Mouse (Mus musculus): Measurements from ENCODE around the gene B230104I21Rik. TPM values are rescaled to one million over a fixed set of nuclear protein-coding genes. Genes with fewer than 3 reads are reported as not detected.
A peak's percentile ranks its signal among the peaks of the same experiment; 100 is the strongest.

B230104I21Rik gene
- polyA plus RNA-seq, 1 experiment: not detected

- H3K27ac ChIP-seq (ENCODE audit: insufficient read depth, low read depth, low read length): no peak overlapping the region
- 94% methylated on average over 2 of the region's 2 CpGs for WGBS
- no peaks in the 10 kb centered on the region for H3K27me3 ChIP-seq (ENCODE audit: control insufficient read depth, insufficient read depth, low read length)
- peaks cover 3% of the 10 kb centered on the region; the same call in 1 of the 2 replicates for H3K4me1 ChIP-seq (ENCODE audit: control insufficient read depth, insufficient read depth, insufficient read length, low read length)
- TF ChIP-seq POLR2A (IDR thresholded peaks at IDR 0.05; ENCODE audit: low read depth, low read length) (no peak), CTCF (IDR thresholded peaks at IDR 0.05; ENCODE audit: extremely low read depth, insufficient read length, insufficient replicate concordance, low read depth, low read length) (no peak)
- H3K4me3 ChIP-seq (ENCODE audit: low read depth, low read length): no peak overlapping the region
- H3K36me3 ChIP-seq (ENCODE audit: control insufficient read depth, insufficient read depth, low read length): no peaks in the 10 kb centered on the region
These were observed 42.9 kb downstream of the B230104I21Rik start for GRCm38 (mm10) chr4:154378876-154379275.

- no peaks in the 10 kb centered on the region for H3K27me3 ChIP-seq (ENCODE audit: control insufficient read depth, insufficient read depth, low read length)
- no peak for TF ChIP-seq POLR2A (IDR thresholded peaks at IDR 0.05; ENCODE audit: low read depth, low read length)
- no peak for TF ChIP-seq CTCF (IDR thresholded peaks at IDR 0.05; ENCODE audit: extremely low read depth, insufficient read length, insufficient replicate concordance, low read depth, low read length)
- H3K4me3 ChIP-seq (ENCODE audit: low read depth, low read length): no peak overlapping the region
- 79% methylated on average over 8 of the region's 8 CpGs for WGBS
- H3K4me1 ChIP-seq (ENCODE audit: control insufficient read depth, insufficient read depth, insufficient read length, low read length): no peaks in the 10 kb centered on the region
- H3K36me3 ChIP-seq (ENCODE audit: control insufficient read depth, insufficient read depth, low read length): no peaks in the 10 kb centered on the region
- no peak overlapping the region for H3K27ac ChIP-seq (ENCODE audit: insufficient read depth, low read depth, low read length)
These were observed 49.3 kb downstream of the B230104I21Rik start for GRCm38 (mm10) chr4:154385208-154385607.

DNA sequence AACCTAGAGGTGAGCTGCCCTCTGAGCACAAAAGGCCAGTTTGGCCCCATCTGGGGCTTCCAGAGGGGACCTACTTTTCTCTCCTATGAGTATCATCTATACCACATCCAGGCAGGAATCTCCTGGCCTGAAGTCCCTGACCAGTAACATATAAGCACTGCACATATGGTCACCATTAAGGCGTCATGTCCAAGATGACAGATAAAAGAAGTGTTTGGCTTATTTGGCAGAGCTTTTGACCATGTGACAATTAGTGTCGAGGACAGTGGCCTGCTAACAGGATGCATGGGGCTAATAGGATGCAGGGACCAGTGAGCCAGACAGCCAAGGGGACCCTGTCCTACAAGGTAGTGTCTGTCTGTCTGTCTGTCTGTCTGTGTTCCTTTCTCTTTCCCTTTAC, 50.0 kb downstream of the B230104I21Rik start:
- 79% methylated on average over 2 of the region's 2 CpGs for WGBS
- Histone ChIP-seq H3K4me3 (ENCODE audit: low read depth, low read length) (no peak overlapping the region), H3K36me3 (ENCODE audit: control insufficient read depth, insufficient read depth, low read length) (no peaks in the 10 kb centered on the region), H3K27me3 (ENCODE audit: control insufficient read depth, insufficient read depth, low read length) (no peaks in the 10 kb centered on the region), H3K27ac (ENCODE audit: insufficient read depth, low read depth, low read length) (no peak overlapping the region), H3K4me1 (ENCODE audit: control insufficient read depth, insufficient read depth, insufficient read length, low read length) (no peaks in the 10 kb centered on the region)
- TF ChIP-seq POLR2A (IDR thresholded peaks at IDR 0.05; ENCODE audit: low read depth, low read length) (no peak), CTCF (IDR thresholded peaks at IDR 0.05; ENCODE audit: extremely low read depth, insufficient read length, insufficient replicate concordance, low read depth, low read length) (no peak)

DNA sequence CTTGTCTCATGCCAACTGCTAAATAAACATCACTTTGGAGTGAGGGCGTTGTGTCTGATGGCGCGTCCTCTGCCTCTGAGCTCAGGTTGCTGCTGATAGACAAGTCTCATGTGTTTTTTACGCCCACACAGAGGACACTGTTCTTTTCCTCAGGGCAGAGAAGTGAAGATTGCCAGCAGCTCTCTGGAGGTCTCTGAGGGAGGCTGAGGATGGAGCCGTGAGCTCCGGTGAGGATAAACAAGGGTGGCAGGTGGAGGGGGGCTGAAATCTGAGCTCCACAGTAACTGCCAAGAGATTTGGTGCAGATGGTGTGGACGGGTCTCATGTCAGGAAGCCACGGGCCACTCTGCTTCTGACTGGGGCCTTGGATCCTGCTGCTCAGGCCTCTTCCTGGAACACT, 50.9 kb downstream of the B230104I21Rik start:
- H3K4me3 ChIP-seq (ENCODE audit: low read depth, low read length): no peak overlapping the region
- WGBS: 76% methylated on average over 8 of the region's 8 CpGs

GRCm38 (mm10) chr4:154389641-154390040, 53.7 kb downstream of the B230104I21Rik start:
- no peak overlapping the region for H3K4me3 ChIP-seq (ENCODE audit: low read depth, low read length)
- no peaks in the 10 kb centered on the region for H3K36me3 ChIP-seq (ENCODE audit: control insufficient read depth, insufficient read depth, low read length)
- WGBS: 89% methylated on average over 2 of the region's 2 CpGs
- H3K4me1 ChIP-seq (ENCODE audit: control insufficient read depth, insufficient read depth, insufficient read length, low read length): peaks cover 4% of the 10 kb centered on the region; the same call in 1 of the 2 replicates
- TF ChIP-seq CTCF (IDR thresholded peaks at IDR 0.05; ENCODE audit: extremely low read depth, insufficient read length, insufficient replicate concordance, low read depth, low read length) (no peak), POLR2A (IDR thresholded peaks at IDR 0.05; ENCODE audit: low read depth, low read length) (no peak)
- no peaks in the 10 kb centered on the region for H3K27me3 ChIP-seq (ENCODE audit: control insufficient read depth, insufficient read depth, low read length)
- no peak overlapping the region for H3K27ac ChIP-seq (ENCODE audit: insufficient read depth, low read depth, low read length)

More for the DNA sequence above, 50.9 kb downstream of the B230104I21Rik start:
- Histone ChIP-seq H3K27ac (ENCODE audit: insufficient read depth, low read depth, low read length) (no peak overlapping the region), H3K27me3 (ENCODE audit: control insufficient read depth, insufficient read depth, low read length) (no peaks in the 10 kb centered on the region), H3K4me1 (ENCODE audit: control insufficient read depth, insufficient read depth, insufficient read length, low read length) (no peaks in the 10 kb centered on the region), H3K36me3 (ENCODE audit: control insufficient read depth, insufficient read depth, low read length) (no peaks in the 10 kb centered on the region)
- TF ChIP-seq CTCF (IDR thresholded peaks at IDR 0.05; ENCODE audit: extremely low read depth, insufficient read length, insufficient replicate concordance, low read depth, low read length): no peak
- no peak for TF ChIP-seq POLR2A (IDR thresholded peaks at IDR 0.05; ENCODE audit: low read depth, low read length)

DNA sequence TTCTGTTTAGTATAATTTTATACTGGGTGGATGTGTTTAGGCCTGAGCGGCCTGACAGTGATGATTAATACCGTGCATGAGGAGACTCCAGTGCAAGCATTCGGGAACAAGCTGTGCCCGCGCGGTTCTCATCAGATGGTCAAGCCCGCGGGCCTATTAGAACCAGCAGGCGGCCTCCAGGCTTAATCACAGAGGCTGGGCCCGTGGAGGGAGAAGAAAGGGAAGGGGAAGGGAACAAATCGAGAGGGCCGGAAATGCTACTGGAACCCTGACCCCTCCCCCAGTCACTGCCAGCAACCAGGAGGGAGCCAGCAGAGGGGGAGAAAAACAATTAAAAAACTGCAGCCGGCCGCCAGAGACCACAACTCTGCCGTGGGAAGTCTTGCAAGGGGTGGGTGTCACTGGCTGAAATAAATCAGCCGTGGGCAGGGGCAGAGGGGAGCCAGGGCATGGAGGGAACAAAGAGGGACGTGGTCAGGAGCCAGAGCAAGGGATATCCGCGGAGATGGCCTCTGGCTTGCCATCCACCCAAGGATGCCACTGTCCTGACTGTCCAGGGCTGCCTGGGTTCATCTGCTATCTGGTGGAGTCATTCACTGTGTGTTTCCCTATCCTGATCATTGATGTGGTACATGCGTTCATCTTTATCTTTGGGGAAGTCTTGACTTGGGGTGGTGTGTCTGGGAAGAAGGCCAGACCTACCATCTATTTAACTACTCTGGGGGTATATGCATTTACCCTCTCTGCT, 54.6 kb downstream of the B230104I21Rik start:
- H3K27me3 ChIP-seq (ENCODE audit: control insufficient read depth, insufficient read depth, low read length): no peaks in the 10 kb centered on the region
- TF ChIP-seq CTCF (IDR thresholded peaks at IDR 0.05; ENCODE audit: extremely low read depth, insufficient read length, insufficient replicate concordance, low read depth, low read length) (no peak), POLR2A (IDR thresholded peaks at IDR 0.05; ENCODE audit: low read depth, low read length) (no peak)
- H3K27ac ChIP-seq (ENCODE audit: insufficient read depth, low read depth, low read length): no peak overlapping the region
- no peak overlapping the region for H3K4me3 ChIP-seq (ENCODE audit: low read depth, low read length)
- H3K36me3 ChIP-seq (ENCODE audit: control insufficient read depth, insufficient read depth, low read length): no peaks in the 10 kb centered on the region
- WGBS: 68% methylated on average over 20 of the region's 20 CpGs
- H3K4me1 ChIP-seq (ENCODE audit: control insufficient read depth, insufficient read depth, insufficient read length, low read length): peaks cover 4% of the 10 kb centered on the region; the same call in 1 of the 2 replicates

DNA sequence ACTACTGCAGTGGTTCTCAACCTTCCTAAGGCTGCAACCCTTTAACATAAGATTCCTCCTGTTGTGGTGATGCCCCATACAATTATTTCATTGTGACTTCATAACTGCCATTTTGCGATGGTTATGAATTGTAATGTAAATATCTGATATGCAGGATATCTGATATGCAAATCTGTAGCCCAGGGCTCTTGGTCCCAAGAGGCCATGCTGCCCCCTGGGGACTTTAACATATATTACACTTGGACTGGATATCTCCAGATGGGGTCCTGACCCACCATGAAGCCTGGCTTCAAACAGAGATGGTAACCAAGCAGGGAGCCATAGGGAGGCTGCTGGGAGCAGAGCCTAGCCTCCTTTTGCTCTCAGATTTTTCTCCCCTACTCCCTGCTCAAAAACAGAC, 56.7 kb downstream of the B230104I21Rik start:
- 24% methylated on average over 1 of the region's 1 CpGs for WGBS
- Histone ChIP-seq H3K27ac (ENCODE audit: insufficient read depth, low read depth, low read length) (no peak overlapping the region), H3K4me3 (ENCODE audit: low read depth, low read length) (no peak overlapping the region), H3K36me3 (ENCODE audit: control insufficient read depth, insufficient read depth, low read length) (no peaks in the 10 kb centered on the region), H3K4me1 (ENCODE audit: control insufficient read depth, insufficient read depth, insufficient read length, low read length) (peaks cover 4% of the 10 kb centered on the region; the same call in 1 of the 2 replicates), H3K27me3 (ENCODE audit: control insufficient read depth, insufficient read depth, low read length) (no peaks in the 10 kb centered on the region)
- no peak for TF ChIP-seq POLR2A (IDR thresholded peaks at IDR 0.05; ENCODE audit: low read depth, low read length)
- TF ChIP-seq CTCF (IDR thresholded peaks at IDR 0.05; ENCODE audit: extremely low read depth, insufficient read length, insufficient replicate concordance, low read depth, low read length): peak; percentile 18; the same call in 1 of the 2 replicates
